Mouse (Mus musculus) neural tube, embryonic 14.5 days (tissue): ENCODE measurements around the gene Ppfibp2. TPM values are rescaled to one million over a fixed set of nuclear protein-coding genes. Genes with fewer than 3 reads are reported as not detected.

Experiments
- ATAC-seq: fragments of 200-750 bp; cut with Nextera tagmentation; 2 replicates; pipeline ENCODE4 v1.8.0; 2017; ENCODE audit warnings: low read depth, mild to moderate bottlenecking, moderate TSS enrichment, moderate library complexity
- H3K27ac ChIP-seq: fragments of 300-500 bp; sonication (generic); 2 replicates; pipeline ENCODE4 v1.5.1; 2014; ENCODE audit warnings: low read depth, mild to moderate bottlenecking, control low read depth, low read length, moderate library complexity, mixed read lengths
- H3K27me3 ChIP-seq: fragments of 300-500 bp; sonication (generic); 2 replicates; pipeline ENCODE4 v1.6.1; 2014; ENCODE audit warnings: low read length; ENCODE audit not compliant: control insufficient read depth, insufficient read depth
- H3K36me3 ChIP-seq: fragments of 300-500 bp; sonication (generic); 2 replicates; pipeline ENCODE4 v1.6.1; 2014; ENCODE audit warnings: low read length, mixed read lengths; ENCODE audit not compliant: control insufficient read depth, insufficient read depth
- H3K4me1 ChIP-seq: fragments of 300-500 bp; sonication (generic); 2 replicates; pipeline ENCODE4 v1.6.1; 2014; ENCODE audit warnings: low read length; ENCODE audit not compliant: control insufficient read depth, insufficient read depth
- H3K4me2 ChIP-seq: fragments of 300-500 bp; sonication (generic); 2 replicates; pipeline ENCODE4 v1.6.1; 2014; ENCODE audit warnings: mild to moderate bottlenecking, low read depth, low read length, control low read depth
- H3K4me3 ChIP-seq: fragments of 300-500 bp; sonication (generic); 2 replicates; pipeline ENCODE4 v1.5.1; 2014; ENCODE audit warnings: low read depth, low read length, control low read depth, mixed read lengths
- H3K9ac ChIP-seq: fragments of 300-500 bp; sonication (generic); replicated peaks from 2 replicates; pipeline ENCODE4 v1.6.1; 2014; ENCODE audit warnings: low read depth, mild to moderate bottlenecking, control low read depth, low read length, mixed read lengths
- H3K9me3 ChIP-seq: fragments of 300-500 bp; sonication (generic); 2 replicates; pipeline ENCODE4 v1.6.1; 2016; ENCODE audit warnings: low read length; ENCODE audit not compliant: control insufficient read depth
- WGBS: fragments of 180-500 bp; shearing (Covaris S2); extraction: QIAGEN DNeasy Blood & Tissue Kit; methylation state at CpG from one replicate; pipeline ENCODE4 v1.1.7; 2014; 5-methylcytosine and 5-hydroxymethylcytosine counted together
- polyA plus RNA-seq: library from polyadenylated mRNA; unstranded; fragments of >200 nt; fragmentation: Nextera tagmentation; extraction: Ambion mirVana; gene quantifications from 2 replicates; pipeline ENCODE4 v1.2.1, GENCODE M21; 2014

Ppfibp2 gene
- polyA plus RNA-seq, 1 experiment from 2014 or later: 2.0 TPM

GRCm38 (mm10) chr7:107720771-107721170 is 125.8 kb downstream of the Ppfibp2 start:
- WGBS: 93% methylated on average over 1 of the region's 1 CpGs
- Histone ChIP-seq H3K27me3 (no peaks in the 10 kb centered on the region), H3K27ac (no peak overlapping the region), H3K4me1 (no peaks in the 10 kb centered on the region), H3K9ac (no peak overlapping the region), H3K4me3 (no peak overlapping the region), H3K4me2 (no peak overlapping the region), H3K36me3 (no peaks in the 10 kb centered on the region), H3K9me3 (no peaks in the 10 kb centered on the region)
- ATAC-seq: no peak

DNA sequence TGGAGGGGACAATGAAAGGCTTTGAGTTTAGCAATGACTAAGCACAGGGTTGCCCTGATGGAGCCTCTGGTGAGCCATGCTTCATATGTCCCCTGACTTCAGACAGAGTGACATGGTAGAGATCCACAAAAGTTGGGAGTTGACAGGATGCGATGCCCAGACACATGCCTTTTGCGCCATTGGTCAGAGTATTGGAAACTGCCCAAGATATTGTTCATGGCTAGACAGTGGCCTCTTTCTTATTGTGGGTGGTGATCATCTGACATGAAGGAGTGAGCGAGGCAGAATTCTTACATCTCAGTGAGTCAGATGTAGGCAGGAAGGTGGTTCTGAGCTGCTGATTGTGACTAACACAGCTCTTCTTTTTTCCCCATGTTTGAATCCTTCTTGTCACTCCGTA is 127.5 kb downstream of the Ppfibp2 start:
- no peaks in the 10 kb centered on the region for H3K27me3 ChIP-seq
- no peak overlapping the region for H3K9ac ChIP-seq
- no peak overlapping the region for H3K4me2 ChIP-seq
- H3K27ac ChIP-seq: no peak overlapping the region
- H3K4me3 ChIP-seq: no peak overlapping the region
- no peaks in the 10 kb centered on the region for H3K36me3 ChIP-seq
- H3K9me3 ChIP-seq: no peaks in the 10 kb centered on the region
- WGBS: 98% methylated on average over 4 of the region's 4 CpGs
- H3K4me1 ChIP-seq: no peaks in the 10 kb centered on the region
- no peak for ATAC-seq

- Histone ChIP-seq H3K9me3 (no peaks in the 10 kb centered on the region), H3K4me2 (no peak overlapping the region), H3K27me3 (no peaks in the 10 kb centered on the region), H3K36me3 (no peaks in the 10 kb centered on the region), H3K4me1 (no peaks in the 10 kb centered on the region), H3K4me3 (no peak overlapping the region), H3K9ac (no peak overlapping the region), H3K27ac (no peak overlapping the region)
- 68% methylated on average over 3 of the region's 3 CpGs for WGBS
- ATAC-seq: no peak
Measured at GRCm38 (mm10) chr7:107727538-107727937, 132.5 kb downstream of the Ppfibp2 start.

- H3K27ac ChIP-seq: no peak overlapping the region
- no peaks in the 10 kb centered on the region for H3K27me3 ChIP-seq
- H3K36me3 ChIP-seq: no peaks in the 10 kb centered on the region
- 83% methylated on average over 10 of the region's 10 CpGs for WGBS
- no peak for ATAC-seq
- H3K4me2 ChIP-seq: no peak overlapping the region
- H3K4me1 ChIP-seq: no peaks in the 10 kb centered on the region
- no peaks in the 10 kb centered on the region for H3K9me3 ChIP-seq
- H3K9ac ChIP-seq: no peak overlapping the region
- H3K4me3 ChIP-seq: no peak overlapping the region
Measured at GRCm38 (mm10) chr7:107730587-107730986, 135.6 kb downstream of the Ppfibp2 start.

GRCm38 (mm10) chr7:107733162-107733561 is 138.2 kb downstream of the Ppfibp2 start:
- no peak overlapping the region for H3K9ac ChIP-seq
- H3K4me2 ChIP-seq: no peak overlapping the region
- no peaks in the 10 kb centered on the region for H3K27me3 ChIP-seq
- H3K27ac ChIP-seq: no peak overlapping the region
- 66% methylated on average over 2 of the region's 2 CpGs for WGBS
- no peaks in the 10 kb centered on the region for H3K36me3 ChIP-seq
- no peaks in the 10 kb centered on the region for H3K4me1 ChIP-seq
- H3K9me3 ChIP-seq: no peaks in the 10 kb centered on the region
- H3K4me3 ChIP-seq: no peak overlapping the region
- ATAC-seq: no peak

- H3K9me3 ChIP-seq: no peaks in the 10 kb centered on the region
- peak; percentile 68 for ATAC-seq
Measured at GRCm38 (mm10) chr7:107738726-107739125, 143.7 kb downstream of the Ppfibp2 start.

DNA sequence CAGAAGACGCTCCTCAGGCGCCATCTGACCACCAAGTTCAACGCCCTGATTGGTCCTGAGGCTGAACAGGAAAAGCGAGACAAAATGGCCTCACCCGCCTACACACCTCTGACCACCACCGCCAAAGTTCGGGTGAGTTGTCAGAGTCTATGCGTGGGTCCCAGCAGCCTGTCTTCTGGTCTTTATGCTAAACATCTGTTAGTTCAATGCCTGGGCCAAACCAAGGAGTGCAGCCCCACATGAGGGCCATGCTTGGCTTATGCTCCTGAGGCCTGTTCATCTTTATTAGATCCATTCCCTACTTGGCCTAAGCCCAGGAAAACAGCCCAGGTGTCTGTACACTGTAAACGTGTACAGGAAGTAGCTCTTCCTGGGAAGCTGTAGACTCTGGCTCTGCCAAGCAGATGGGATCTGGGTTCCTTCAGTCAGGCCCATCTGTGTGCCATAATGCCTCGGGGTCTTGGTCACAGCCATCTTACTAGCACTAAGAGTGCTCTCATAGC is 148.0 kb downstream of the Ppfibp2 start:
- no peak overlapping the region for H3K27ac ChIP-seq
- 92% methylated on average over 10 of the region's 10 CpGs for WGBS
- H3K4me2 ChIP-seq: no peak overlapping the region
- H3K4me3 ChIP-seq: no peak overlapping the region
- H3K9ac ChIP-seq: no peak overlapping the region
- ATAC-seq: no peak
- no peaks in the 10 kb centered on the region for H3K36me3 ChIP-seq
- H3K27me3 ChIP-seq: no peaks in the 10 kb centered on the region
- no peaks in the 10 kb centered on the region for H3K9me3 ChIP-seq
- no peaks in the 10 kb centered on the region for H3K4me1 ChIP-seq

More at GRCm38 (mm10) chr7:107738726-107739125, 143.7 kb downstream of the Ppfibp2 start:
- Histone ChIP-seq H3K27ac (no peak overlapping the region), H3K4me1 (no peaks in the 10 kb centered on the region), H3K27me3 (no peaks in the 10 kb centered on the region), H3K9ac (no peak overlapping the region), H3K36me3 (no peaks in the 10 kb centered on the region), H3K4me2 (no peak overlapping the region), H3K4me3 (no peak overlapping the region)
- WGBS: 50% methylated on average over 2 of the region's 2 CpGs

DNA sequence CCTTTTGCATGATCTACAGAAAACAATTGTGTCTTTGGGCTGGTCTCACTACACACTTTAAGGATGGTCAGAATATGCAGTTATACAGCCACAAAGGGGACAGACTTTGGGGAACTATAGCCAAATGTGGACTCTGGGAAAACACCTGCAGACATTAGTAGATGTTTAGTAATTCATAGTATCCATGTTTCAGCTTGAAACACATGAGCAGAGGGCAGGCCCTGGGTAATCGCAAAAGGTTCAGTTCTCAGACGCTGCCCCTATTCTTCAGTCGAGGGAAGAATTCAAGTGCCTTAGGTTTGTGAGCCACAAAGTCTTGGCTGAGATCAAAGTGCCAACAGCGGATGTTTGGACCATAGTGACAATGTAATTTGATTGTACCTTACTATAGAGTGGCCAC is 149.4 kb downstream of the Ppfibp2 start:
- H3K4me2 ChIP-seq: no peak overlapping the region
- H3K9me3 ChIP-seq: no peaks in the 10 kb centered on the region
- no peak overlapping the region for H3K4me3 ChIP-seq
- no peak for ATAC-seq
- H3K36me3 ChIP-seq: no peaks in the 10 kb centered on the region
- no peak overlapping the region for H3K27ac ChIP-seq
- no peak overlapping the region for H3K9ac ChIP-seq
- H3K4me1 ChIP-seq: no peaks in the 10 kb centered on the region
- H3K27me3 ChIP-seq: no peaks in the 10 kb centered on the region
- WGBS: 89% methylated on average over 4 of the region's 4 CpGs

DNA sequence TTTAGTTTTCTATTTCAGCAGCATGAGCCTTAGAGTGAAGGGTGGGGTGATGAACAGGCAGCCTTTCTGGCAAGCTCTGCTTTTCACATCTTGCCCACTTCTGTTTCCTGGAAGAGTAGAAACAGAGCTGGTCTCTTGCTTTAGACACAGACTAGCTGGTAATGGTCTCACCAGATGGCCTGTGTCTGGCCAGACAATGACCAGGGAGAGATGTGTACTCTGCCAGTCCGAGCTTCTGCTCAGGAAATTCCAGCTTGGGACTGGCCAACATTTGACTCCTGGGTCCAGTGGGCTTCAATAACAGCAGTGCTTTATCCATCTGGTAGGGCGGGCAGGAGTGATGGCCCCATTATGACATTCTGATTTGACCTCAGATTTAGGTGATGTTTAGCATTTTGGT is 150.1 kb downstream of the Ppfibp2 start:
- Histone ChIP-seq H3K4me2 (no peak overlapping the region), H3K4me3 (no peak overlapping the region), H3K4me1 (no peaks in the 10 kb centered on the region), H3K27me3 (no peaks in the 10 kb centered on the region), H3K9ac (no peak overlapping the region), H3K9me3 (no peaks in the 10 kb centered on the region), H3K27ac (no peak overlapping the region), H3K36me3 (no peaks in the 10 kb centered on the region)
- no peak for ATAC-seq
- WGBS: 65% methylated on average over 2 of the region's 2 CpGs
